ENCODE assay signal across 10 mouse cellular contexts in the genomic region with DNA sequence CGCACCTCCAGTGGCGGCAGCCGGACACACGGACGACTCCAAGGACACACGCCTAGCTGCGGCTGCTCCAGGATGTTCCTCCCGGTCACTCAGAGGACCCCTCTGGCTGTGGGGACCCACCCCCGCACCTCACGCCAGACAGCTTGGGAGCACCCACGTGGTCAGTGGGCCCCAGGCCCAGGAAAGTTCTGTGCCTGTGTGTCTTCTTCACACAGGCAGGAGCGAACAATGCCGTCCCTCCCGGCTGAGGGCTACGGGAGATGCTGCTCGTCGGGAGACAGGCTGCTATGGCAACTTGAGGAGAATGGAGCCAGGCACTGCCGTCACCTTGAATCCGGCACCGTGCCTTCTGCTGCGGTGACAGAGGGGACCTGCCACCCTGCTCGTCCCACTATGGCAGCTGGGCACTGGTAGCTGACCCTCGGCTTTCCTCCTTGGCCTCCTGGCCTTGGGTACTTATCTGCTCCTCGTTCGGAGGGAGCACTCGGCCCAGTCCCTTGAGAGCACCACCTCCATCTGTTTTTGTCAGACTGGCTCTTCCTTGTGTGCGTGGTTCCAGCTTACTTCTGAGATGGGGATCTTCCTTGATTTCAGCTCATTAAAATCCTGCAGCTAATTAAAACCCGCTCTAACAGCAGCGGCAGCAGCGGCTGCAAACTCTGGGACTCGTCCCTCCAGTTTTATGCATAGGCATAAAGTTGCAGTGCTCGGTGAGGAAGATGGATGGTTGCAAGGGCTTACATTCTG. TPM values are rescaled to one million over a fixed set of nuclear protein-coding genes. Genes with fewer than 3 reads are reported as not detected.
A peak's percentile ranks its signal among the peaks of the same experiment; 100 is the strongest.
DNase-seq lines count a peak whose midpoint lies in the region; ATAC-seq and TF ChIP-seq lines count a peak whose summit lies in the region.
"Had no signal": no experiment of that assay in that cellular context is flagged by ENCODE, and none has a peak within 500 bp of the region (broad histone marks: within the 10 kb centered on the region; RNA-seq: fewer than 3 reads in every experiment).

No protein-coding gene starts in this region.

- no peak overlapping the region for H3K4me3 ChIP-seq in lung, embryonic 14.5 days (ENCODE audit: low read depth, low read length)
- no peak overlapping the region for H3K4me3 ChIP-seq in lung, adult 2 months (replicated peaks; ENCODE audit: extremely low read depth, low read depth, low read length)
- no peak overlapping the region for H3K4me3 ChIP-seq in embryonic facial prominence, embryonic 13.5 days
- no peak overlapping the region for H3K4me3 ChIP-seq in midbrain, embryonic 10.5 days
- H3K4me3 ChIP-seq in thymus, adult 2 months (ENCODE audit: control insufficient read depth, insufficient read depth, low read length): no peak overlapping the region
- H3K4me3 ChIP-seq: gastrocnemius, adult 2 months had no signal

- peak; percentile 13; the same call in 1 of the 2 replicates for ATAC-seq in lung, embryonic 14.5 days (ENCODE audit: insufficient read depth)
- ATAC-seq in embryonic facial prominence, embryonic 13.5 days (ENCODE audit: insufficient number of reproducible peaks, insufficient read depth, low FRiP score, low TSS enrichment, low read depth): no peak

- H3K36me3 ChIP-seq in lung, embryonic 14.5 days (ENCODE audit: insufficient read depth): no peaks in the 10 kb centered on the region
- H3K36me3 ChIP-seq in embryonic facial prominence, embryonic 13.5 days: no peaks in the 10 kb centered on the region
- no peaks in the 10 kb centered on the region for H3K36me3 ChIP-seq in midbrain, embryonic 10.5 days
- no peaks in the 10 kb centered on the region for H3K36me3 ChIP-seq in thymus, adult 2 months (ENCODE audit: control insufficient read depth, insufficient read depth, low read length)

- TF ChIP-seq POLR2A in lung, adult 2 months (IDR thresholded peaks at IDR 0.05; ENCODE audit: borderline replicate concordance, extremely low read depth, low read depth, low read length): no peak
- no peak for TF ChIP-seq POLR2A in thymus, adult 2 months (IDR thresholded peaks at IDR 0.05; ENCODE audit: control insufficient read depth, extremely low read depth, insufficient read depth, low read length, poor library complexity)

- peaks cover 3% of the 10 kb centered on the region; the same call in 1 of the 2 replicates for H3K27me3 ChIP-seq in lung, embryonic 14.5 days (ENCODE audit: insufficient read depth, low read length)
- H3K27me3 ChIP-seq in embryonic facial prominence, embryonic 13.5 days: 0 out of 2 replicates have a peak, but pooled peaks cover 6% of the 10 kb centered on the region
- no peaks in the 10 kb centered on the region for H3K27me3 ChIP-seq in midbrain, embryonic 10.5 days (ENCODE audit: low read depth, poor library complexity, severe bottlenecking)
- no peaks in the 10 kb centered on the region for H3K27me3 ChIP-seq in thymus, adult 2 months (ENCODE audit: control insufficient read depth, insufficient read depth, low read length)

- DNase-seq in adrenal gland, adult 2 months: peak; percentile 4
- no peak for DNase-seq in adrenal gland, adult 18-20 months (ENCODE audit: low spot score in 2 of 2)
- peak; percentile 37 for DNase-seq in lung, embryonic 14.5 days
- no peak for DNase-seq in lung, adult 2 months
- DNase-seq in midbrain, embryonic 10.5 days (ENCODE audit: low spot score): peak; percentile 32
- DNase-seq in thymus, adult 2 months: no peak
- DNase-seq in cerebellum, adult 9-10 months: no peak

- H3K9me3 ChIP-seq in lung, embryonic 14.5 days (ENCODE audit: low read depth, low read length): peaks cover 3% of the 10 kb centered on the region; the same call in 1 of the 2 replicates
- no peaks in the 10 kb centered on the region for H3K9me3 ChIP-seq in embryonic facial prominence, embryonic 13.5 days
- no peaks in the 10 kb centered on the region for H3K9me3 ChIP-seq in midbrain, embryonic 10.5 days (replicated peaks)

- H3K4me2 ChIP-seq in lung, embryonic 14.5 days: 0 out of 2 replicates have a peak overlapping the region, but pooled peaks have one; percentile 23
- no peak overlapping the region for H3K4me2 ChIP-seq in embryonic facial prominence, embryonic 13.5 days

- TF ChIP-seq CTCF in lung, embryonic 14.5 days (IDR thresholded peaks at IDR 0.05; ENCODE audit: low read depth): no peak
- no peak for TF ChIP-seq CTCF in lung, adult 2 months (IDR thresholded peaks at IDR 0.05; ENCODE audit: insufficient read depth, low read length)
- TF ChIP-seq CTCF in thymus, adult 2 months (IDR thresholded peaks at IDR 0.05; ENCODE audit: borderline replicate concordance, control insufficient read depth, extremely low read depth, insufficient read depth, low read length, poor library complexity): no peak

- peak overlapping the region; percentile 36; the same call in 1 of the 2 replicates for H3K27ac ChIP-seq in lung, embryonic 14.5 days (ENCODE audit: low read depth)
- no peak overlapping the region for H3K27ac ChIP-seq in embryonic facial prominence, embryonic 13.5 days
- peak overlapping the region; percentile 76 for H3K27ac ChIP-seq in midbrain, embryonic 10.5 days (replicated peaks)
- no peak overlapping the region for H3K27ac ChIP-seq in thymus, adult 2 months (ENCODE audit: control insufficient read depth, insufficient read depth, low read length)
- H3K27ac ChIP-seq: gastrocnemius, adult 2 months had no signal

- 40% methylated on average over 32 of the region's 32 CpGs for WGBS in lung, embryonic 14.5 days
- 54% methylated on average over 32 of the region's 32 CpGs for WGBS in lung, adult 2 months
- WGBS in embryonic facial prominence, embryonic 13.5 days: 64% methylated on average over 32 of the region's 32 CpGs
- WGBS in midbrain, embryonic 10.5 days: 70% methylated on average over 32 of the region's 32 CpGs
- WGBS in thymus, adult 2 months: 89% methylated on average over 32 of the region's 32 CpGs

- H3K9ac ChIP-seq in lung, embryonic 14.5 days: no peak overlapping the region
- H3K9ac ChIP-seq in embryonic facial prominence, embryonic 13.5 days: 0 out of 2 replicates have a peak overlapping the region, but pooled peaks have one; percentile 27

- peaks cover 7% of the 10 kb centered on the region; the same call in 1 of the 2 replicates for H3K4me1 ChIP-seq in lung, embryonic 14.5 days (ENCODE audit: insufficient read depth)
- no peaks in the 10 kb centered on the region for H3K4me1 ChIP-seq in lung, adult 2 months (ENCODE audit: control insufficient read depth, insufficient read depth, low read length)
- H3K4me1 ChIP-seq in embryonic facial prominence, embryonic 13.5 days: peaks cover 5% of the 10 kb centered on the region; the same call in 1 of the 2 replicates
- peaks cover 42% of the 10 kb centered on the region for H3K4me1 ChIP-seq in midbrain, embryonic 10.5 days
- H3K4me1 ChIP-seq in thymus, adult 2 months (replicated peaks; ENCODE audit: control insufficient read depth, insufficient read depth, low read length): no peaks in the 10 kb centered on the region

RNA-seq across cellular contexts. Expression of gene Chst8, which starts 59.2 kb away (rescaled TPM):
- total RNA-seq in adrenal gland, adult 2 months (2021): 10 to 100 TPM; 10.6 to 11.4 TPM
- 21.3 and 26.9 TPM in 2 replicates for polyA plus RNA-seq in adrenal gland, adult 2 months (2012; rRNA removed)
- total RNA-seq in adrenal gland, adult 18-20 months (2021): 10 to 100 TPM; 10.6 to 12.7 TPM
- 2.8 and 3.6 TPM in 2 replicates for polyA plus RNA-seq in lung, embryonic 14.5 days (2014; fragmentation: Nextera tagmentation; extraction: Ambion mirVana)
- 5.3 and 14.2 TPM in 2 replicates for polyA plus RNA-seq in lung, adult 2 months (2012; rRNA removed)
- polyA plus RNA-seq in embryonic facial prominence, embryonic 13.5 days (2015; fragmentation: Nextera tagmentation; extraction: Ambion mirVana): 3.7 and 4.0 TPM in 2 replicates
- 5.3 and 9.5 TPM in 2 replicates for polyA plus RNA-seq in midbrain, embryonic 10.5 days (2016; fragmentation: Nextera tagmentation; extraction: Ambion mirVana)
- 6.1 and 6.3 TPM in 2 replicates for polyA plus RNA-seq in thymus, adult 2 months (2012; rRNA removed)
- total RNA-seq: monocyte, adult 5-6 weeks had no signal

Comparison
In these comparisons a context has a peak if more than half of its experiments do, and no peak if none do; other contexts are left out.
1. DNase-seq: peak in adrenal gland, adult 2 months (single experiment), lung, embryonic 14.5 days (single experiment) and midbrain, embryonic 10.5 days (single experiment); none in adrenal gland, adult 18-20 months (0 of 2), lung, adult 2 months (single experiment), thymus, adult 2 months (single experiment) and cerebellum, adult 9-10 months (single experiment).
2. H3K27ac ChIP-seq: peak in lung, embryonic 14.5 days (single experiment) and midbrain, embryonic 10.5 days (single experiment); none in embryonic facial prominence, embryonic 13.5 days (single experiment) and thymus, adult 2 months (single experiment).